Mouse (Mus musculus) adrenal gland (tissue): Measurements from ENCODE around the gene Slc43a2.

Source experiments
- intact Hi-C: fragments of 180-260 bp; cut with DNase I; formaldehyde crosslinking; loops from one replicate; pipeline ENCODE4 v1.15.1; 2025
- long read RNA-seq, 2 experiments: library from polyadenylated mRNA; unstranded; transcript quantifications; one replicate each; pipeline ENCODE4 v2.0.0; 2020; ENCODE audit warnings: borderline replicate concordance in 1 of 2; ENCODE audit not compliant: insufficient replicate concordance in 1 of 2

The Slc43a2 gene
- long read RNA-seq, experiment 1, partial matches to known transcripts: 0 of 5 reads
- long read RNA-seq, experiment 1, other reads (novel, unspliced or antisense): 4 of 5 reads
- long read RNA-seq, experiment 2, partial matches to known transcripts: 3 of 8 reads
- long read RNA-seq, experiment 2, other reads (novel, unspliced or antisense): 5 of 8 reads

- intact Hi-C loops: no loop called here
Measured at GRCm38 (mm10) chr11:75531469-75532242, at the start of gene Slc43a2. Gene Slc43a2 (plus strand): TSS chr11:75531694.

GRCm38 (mm10) chr11:75486192-75486591 is 45.3 kb upstream of the Slc43a2 start:
- intact Hi-C loops: no loop called here

GRCm38 (mm10) chr11:75486601-75487285 is 44.8 kb upstream of the Slc43a2 start, which contains the start of gene Prpf8:
Gene Prpf8 (plus strand): TSS chr11:75486816.
- intact Hi-C loops: no loop called here

GRCm38 (mm10) chr11:75487496-75487895 is 44.0 kb upstream of the Slc43a2 start:
- intact Hi-C loops: no loop called here

- intact Hi-C loops: no loop called here
Measured at GRCm38 (mm10) chr11:75494296-75495049, 37.0 kb upstream of the Slc43a2 start.

- intact Hi-C loops: no loop called here
Measured at GRCm38 (mm10) chr11:75498126-75498525, 33.4 kb upstream of the Slc43a2 start.

GRCm38 (mm10) chr11:75508162-75508561 is 23.3 kb upstream of the Slc43a2 start:
- intact Hi-C loops: no loop called here

- intact Hi-C loops: no loop called here
Measured at GRCm38 (mm10) chr11:75508904-75509303, 22.6 kb upstream of the Slc43a2 start.

GRCm38 (mm10) chr11:75509741-75510626 is 21.5 kb upstream of the Slc43a2 start, which contains the start of gene Rilp:
Gene Rilp (plus strand): TSS chr11:75510094.
- intact Hi-C loops: loop anchor here (5.0 kb wide), 2 partner anchors 58 to 108 kb away; partner anchors contain the start of gene Wdr81

- intact Hi-C loops: loop anchor here (5.0 kb wide), 2 partner anchors 58 to 108 kb away; partner anchors contain the start of gene Wdr81
Measured at GRCm38 (mm10) chr11:75510627-75510993, 20.9 kb upstream of the Slc43a2 start.

GRCm38 (mm10) chr11:75511213-75511612 is 20.3 kb upstream of the Slc43a2 start:
- intact Hi-C loops: loop anchor here (5.0 kb wide), 2 partner anchors 59 to 109 kb away; partner anchors contain the start of gene Wdr81

GRCm38 (mm10) chr11:75512301-75513018 is 19.0 kb upstream of the Slc43a2 start:
- intact Hi-C loops: loop anchor here (5.0 kb wide), 2 partner anchors 60 to 110 kb away; partner anchors contain the start of gene Wdr81

GRCm38 (mm10) chr11:75513336-75513735 is 18.2 kb upstream of the Slc43a2 start, which contains the start of gene Scarf1:
Gene Scarf1 (plus strand): TSS chr11:75513540.
- intact Hi-C loops: loop anchor here (5.0 kb wide), 2 partner anchors 61 to 111 kb away; partner anchors contain the start of gene Wdr81

GRCm38 (mm10) chr11:75515186-75515585 is 16.3 kb upstream of the Slc43a2 start:
- intact Hi-C loops: no loop called here

GRCm38 (mm10) chr11:75519834-75520633 is 11.5 kb upstream of the Slc43a2 start:
- intact Hi-C loops: no loop called here

GRCm38 (mm10) chr11:75521609-75522008 is 9.9 kb upstream of the Slc43a2 start:
- intact Hi-C loops: no loop called here

GRCm38 (mm10) chr11:75522793-75523192 is 8.7 kb upstream of the Slc43a2 start:
- intact Hi-C loops: no loop called here

- intact Hi-C loops: no loop called here
Measured at GRCm38 (mm10) chr11:75525531-75526125, 5.9 kb upstream of the Slc43a2 start.
